Mouse (Mus musculus): ENCODE results near the gene Sept11. TPM values are rescaled to one million over a fixed set of nuclear protein-coding genes. Genes with fewer than 3 reads are reported as not detected.

Sept11 gene
- total RNA-seq, 1 experiment = 124 TPM

DNA sequence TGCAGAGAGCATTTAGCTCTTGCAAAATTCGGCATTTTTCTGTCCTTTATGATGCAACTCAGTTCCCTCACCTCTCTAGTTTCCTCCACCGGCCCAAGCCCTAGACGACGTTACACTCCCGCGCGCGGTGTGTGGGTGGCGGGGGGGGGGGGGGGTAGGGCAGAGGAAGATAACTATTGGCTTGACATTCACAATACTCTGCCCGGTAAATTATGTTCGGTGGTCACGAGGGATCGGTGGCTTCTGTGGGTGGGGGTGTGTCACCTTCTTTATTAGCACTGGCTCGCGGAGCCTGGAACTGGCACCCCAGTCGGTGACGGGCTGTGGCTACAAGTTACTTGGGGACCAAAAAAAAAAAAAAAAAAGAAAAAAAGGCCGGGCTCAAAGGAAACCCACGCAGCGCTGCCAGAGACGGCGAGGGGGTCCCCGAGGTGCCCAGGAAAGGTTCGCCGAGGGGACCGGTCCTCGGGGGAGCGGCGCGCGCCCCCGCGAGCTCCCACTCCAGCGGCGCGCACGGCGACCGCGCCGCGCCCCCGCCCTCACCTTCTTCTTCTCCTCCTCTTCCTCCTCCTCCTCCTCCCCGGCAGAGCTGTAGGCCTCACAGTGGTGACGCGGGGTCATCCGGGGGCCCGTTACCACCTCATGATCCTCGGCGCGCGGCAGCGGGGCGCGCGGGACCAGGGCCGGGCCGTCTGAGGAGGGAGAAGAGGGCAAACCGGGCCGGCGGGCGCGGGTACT is 112.3 kb downstream of the Sept11 start:
- Histone ChIP-seq H3K27ac (ENCODE audit: insufficient read depth, low read depth, low read length, poor library complexity, severe bottlenecking) (peak overlapping the region; percentile 68; the same call in 1 of the 2 replicates), H3K4me3 (ENCODE audit: insufficient read depth in 1 of 2, low read depth in 1 of 2, low read length in 2 of 2, poor library complexity in 1 of 2, severe bottlenecking in 1 of 2) (peak overlapping the region; percentile 96 to 97), H3K4me1 (ENCODE audit: control insufficient read depth in 2 of 2, insufficient read depth in 2 of 2, low read length in 2 of 2, poor library complexity in 1 of 2) (peaks cover 0 to 5% of the 10 kb centered on the region in 2 experiments; a peak in 2 of 4 replicates), H3K9me3 (ENCODE audit: control insufficient read depth, insufficient read depth, low read depth, low read length) (no peaks in the 10 kb centered on the region), H3K9ac (ENCODE audit: insufficient read depth, low read depth, low read length, poor library complexity, severe bottlenecking) (peak overlapping the region; percentile 96), H3K36me3 (ENCODE audit: control insufficient read depth, insufficient read depth, low read length, poor library complexity, severe bottlenecking) (peaks cover 3% of the 10 kb centered on the region; the same call in 1 of the 2 replicates)
- TF ChIP-seq HCFC1 (IDR thresholded peaks at IDR 0.05; ENCODE audit: borderline replicate concordance, insufficient read depth, low read length) (no peak), MAFK (IDR thresholded peaks at IDR 0.05; ENCODE audit: insufficient read depth, low read depth, low read length) (no peak), CHD2 (IDR thresholded peaks at IDR 0.05; ENCODE audit: low read depth, low read length) (no peak), ZC3H11A (IDR thresholded peaks at IDR 0.05; ENCODE audit: borderline replicate concordance, low read depth, low read length) (no peak), ZNF384 (IDR thresholded peaks at IDR 0.05; ENCODE audit: low read depth, low read length) (peak; percentile 70)
- in situ Hi-C loops (cut with MboI; ENCODE audit: low sequenced_read_pairs in 2 of 2, unreplicated experiment in 2 of 2) = no loop called here
- no peak for DNase-seq (ENCODE audit: low read depth, low spot score)

DNA sequence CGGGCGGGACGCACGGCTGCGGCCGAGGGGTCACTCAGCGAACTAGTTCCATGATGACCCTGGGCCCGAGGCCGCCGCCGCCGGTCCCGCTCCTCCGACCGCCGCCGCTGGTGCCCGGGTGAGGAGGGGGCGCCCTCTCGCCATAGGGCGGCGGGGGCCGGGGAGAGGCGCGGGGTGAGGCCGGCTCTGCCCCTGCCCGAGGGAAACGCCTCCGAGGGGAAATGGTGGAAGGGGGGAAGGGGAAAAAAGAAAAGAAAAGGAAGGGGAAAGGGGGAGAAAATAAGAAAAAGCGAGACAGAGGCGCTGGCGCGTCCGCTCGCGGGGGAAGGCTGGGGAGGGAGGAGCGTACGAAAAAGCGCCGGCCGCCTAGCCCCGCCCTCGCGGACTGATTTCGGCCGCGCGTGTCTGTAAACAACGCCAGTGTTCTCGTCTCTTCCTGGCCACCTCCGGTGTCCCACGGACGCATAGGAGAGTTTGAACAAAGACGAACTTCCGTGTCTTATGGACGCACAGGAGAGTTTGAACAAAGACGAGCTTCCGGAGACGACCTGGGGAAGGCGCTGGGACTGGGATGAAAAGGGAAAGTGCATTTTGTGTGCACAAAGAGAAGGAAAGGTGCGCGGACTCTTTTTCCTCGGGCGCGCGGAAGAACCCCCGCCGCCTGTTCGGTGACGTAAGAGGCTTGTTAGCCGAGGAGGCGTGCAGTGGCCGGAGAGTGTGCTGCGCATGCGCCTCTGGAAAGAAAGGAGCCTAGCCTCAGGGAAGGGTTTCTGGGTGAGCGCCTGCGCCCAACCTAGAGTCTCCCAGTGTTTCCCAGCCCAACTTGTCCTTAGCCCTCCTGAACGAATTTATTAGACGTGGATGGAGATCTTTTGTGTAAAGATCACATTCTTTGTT is 113.1 kb downstream of the Sept11 start, which contains the start of the genes Ccni and 2010109A12Rik:
Gene Ccni, minus strand, starts transcription at position 387 of the 897 bp plus-strand sequence.
Gene 2010109A12Rik, plus strand, starts transcription at position 410 of the 897 bp plus-strand sequence.
- Histone ChIP-seq H3K4me1 (ENCODE audit: control insufficient read depth in 2 of 2, insufficient read depth in 2 of 2, low read length in 2 of 2, poor library complexity in 1 of 2) (peaks cover 0 to 5% of the 10 kb centered on the region in 2 experiments; a peak in 2 of 4 replicates), H3K9me3 (ENCODE audit: control insufficient read depth, insufficient read depth, low read depth, low read length) (no peaks in the 10 kb centered on the region), H3K27ac (ENCODE audit: insufficient read depth, low read depth, low read length, poor library complexity, severe bottlenecking) (peak within 1 kb of the TSS; percentile 94), H3K9ac (ENCODE audit: insufficient read depth, low read depth, low read length, poor library complexity, severe bottlenecking) (peak within 1 kb of the TSS; percentile 96), H3K36me3 (ENCODE audit: control insufficient read depth, insufficient read depth, low read length, poor library complexity, severe bottlenecking) (peaks cover 3% of the 10 kb centered on the region; the same call in 1 of the 2 replicates), H3K4me3 (ENCODE audit: insufficient read depth in 1 of 2, low read depth in 1 of 2, low read length in 2 of 2, poor library complexity in 1 of 2, severe bottlenecking in 1 of 2) (peak within 1 kb of the TSS; percentile 96 to 97)
- in situ Hi-C loops (cut with MboI; ENCODE audit: low sequenced_read_pairs in 2 of 2, unreplicated experiment in 2 of 2) = no loop called here
- peak; percentile 95 for DNase-seq (ENCODE audit: low read depth, low spot score)
- TF ChIP-seq MAFK (IDR thresholded peaks at IDR 0.05; ENCODE audit: insufficient read depth, low read depth, low read length) (no peak), HCFC1 (IDR thresholded peaks at IDR 0.05; ENCODE audit: borderline replicate concordance, insufficient read depth, low read length) (peak; percentile 30; the same call in 1 of the 2 replicates), ZNF384 (IDR thresholded peaks at IDR 0.05; ENCODE audit: low read depth, low read length) (no peak), CHD2 (IDR thresholded peaks at IDR 0.05; ENCODE audit: low read depth, low read length) (0 out of 2 replicates have a peak, but pooled peaks have one; percentile 21), ZC3H11A (IDR thresholded peaks at IDR 0.05; ENCODE audit: borderline replicate concordance, low read depth, low read length) (no peak)

DNA sequence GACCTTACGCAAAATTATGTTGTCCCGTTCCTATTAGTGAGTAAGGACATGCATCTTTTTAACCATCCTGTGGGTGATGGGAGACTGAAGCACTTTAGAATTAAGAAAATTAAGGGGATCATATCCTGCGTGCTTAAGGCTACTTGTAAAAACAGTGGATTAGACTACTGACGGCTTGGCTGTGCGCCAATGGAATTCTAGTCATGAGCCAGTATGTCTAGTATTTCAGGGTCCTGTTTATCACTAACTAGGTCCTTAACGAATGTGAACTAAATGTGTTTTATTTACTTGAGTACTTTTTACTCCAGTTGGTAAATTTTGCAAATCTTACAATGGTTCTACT is 113.7 kb downstream of the Sept11 start:
- H3K36me3 ChIP-seq (ENCODE audit: control insufficient read depth, insufficient read depth, low read length, poor library complexity, severe bottlenecking) = no peaks in the 10 kb centered on the region
- TF ChIP-seq ZC3H11A (IDR thresholded peaks at IDR 0.05; ENCODE audit: borderline replicate concordance, low read depth, low read length) (no peak), HCFC1 (IDR thresholded peaks at IDR 0.05; ENCODE audit: borderline replicate concordance, insufficient read depth, low read length) (no peak), CHD2 (IDR thresholded peaks at IDR 0.05; ENCODE audit: low read depth, low read length) (no peak), MAFK (IDR thresholded peaks at IDR 0.05; ENCODE audit: insufficient read depth, low read depth, low read length) (no peak), ZNF384 (IDR thresholded peaks at IDR 0.05; ENCODE audit: low read depth, low read length) (no peak)
- H3K9me3 ChIP-seq (ENCODE audit: control insufficient read depth, insufficient read depth, low read depth, low read length) = no peaks in the 10 kb centered on the region
- in situ Hi-C loops (cut with MboI; ENCODE audit: low sequenced_read_pairs in 2 of 2, unreplicated experiment in 2 of 2) = no loop called here
- H3K9ac ChIP-seq (ENCODE audit: insufficient read depth, low read depth, low read length, poor library complexity, severe bottlenecking) = peak overlapping the region; percentile 49; the same call in 1 of the 2 replicates
- peak overlapping the region; percentile 35 to 96; a peak in 3 of 4 replicates for H3K4me3 ChIP-seq (ENCODE audit: insufficient read depth in 1 of 2, low read depth in 1 of 2, low read length in 2 of 2, poor library complexity in 1 of 2, severe bottlenecking in 1 of 2)
- no peak for DNase-seq (ENCODE audit: low read depth, low spot score)
- H3K27ac ChIP-seq (ENCODE audit: insufficient read depth, low read depth, low read length, poor library complexity, severe bottlenecking) = no peak overlapping the region
- H3K4me1 ChIP-seq (ENCODE audit: control insufficient read depth in 2 of 2, insufficient read depth in 2 of 2, low read length in 2 of 2, poor library complexity in 1 of 2) = peaks cover 0 to 5% of the 10 kb centered on the region in 2 experiments; a peak in 2 of 4 replicates

DNA sequence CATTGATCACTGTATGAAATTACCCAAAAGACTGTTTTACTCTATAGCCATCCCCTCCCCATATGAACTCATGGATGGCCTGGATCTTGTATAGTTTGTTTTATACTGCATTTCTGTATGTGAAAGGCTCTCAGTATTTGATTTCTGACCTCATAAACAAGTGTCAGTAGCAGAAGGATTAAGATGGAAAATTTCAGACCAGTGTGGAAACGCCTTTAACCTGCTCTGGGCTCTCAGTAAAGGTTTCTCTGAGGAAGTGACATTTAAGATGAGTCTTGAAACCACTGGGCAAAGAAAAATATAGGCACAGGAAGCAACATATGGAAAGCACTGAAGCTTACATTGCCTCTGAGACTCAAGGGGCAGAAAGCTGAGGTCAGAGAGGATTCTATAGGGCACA is 114.3 kb downstream of the Sept11 start:
- no peak overlapping the region; a peak in 1 of 4 replicates for H3K4me3 ChIP-seq (ENCODE audit: insufficient read depth in 1 of 2, low read depth in 1 of 2, low read length in 2 of 2, poor library complexity in 1 of 2, severe bottlenecking in 1 of 2)
- no peak for DNase-seq (ENCODE audit: low read depth, low spot score)
- H3K9me3 ChIP-seq (ENCODE audit: control insufficient read depth, insufficient read depth, low read depth, low read length) = no peaks in the 10 kb centered on the region
- no peak overlapping the region for H3K27ac ChIP-seq (ENCODE audit: insufficient read depth, low read depth, low read length, poor library complexity, severe bottlenecking)
- TF ChIP-seq CHD2 (IDR thresholded peaks at IDR 0.05; ENCODE audit: low read depth, low read length) = no peak
- TF ChIP-seq ZNF384 (IDR thresholded peaks at IDR 0.05; ENCODE audit: low read depth, low read length) = no peak
- peaks cover 0 to 5% of the 10 kb centered on the region in 2 experiments; a peak in 2 of 4 replicates for H3K4me1 ChIP-seq (ENCODE audit: control insufficient read depth in 2 of 2, insufficient read depth in 2 of 2, low read length in 2 of 2, poor library complexity in 1 of 2)
- H3K36me3 ChIP-seq (ENCODE audit: control insufficient read depth, insufficient read depth, low read length, poor library complexity, severe bottlenecking) = no peaks in the 10 kb centered on the region
- no peak overlapping the region for H3K9ac ChIP-seq (ENCODE audit: insufficient read depth, low read depth, low read length, poor library complexity, severe bottlenecking)
- in situ Hi-C loops (cut with MboI; ENCODE audit: low sequenced_read_pairs in 2 of 2, unreplicated experiment in 2 of 2) = no loop called here

All from ES-E14 (cell line).